Mouse (Mus musculus) layer of hippocampus, postnatal 14 days (tissue): ENCODE results near the gene Rab5b. TPM values are rescaled to one million over a fixed set of nuclear protein-coding genes. Genes with fewer than 3 reads are reported as not detected.

Experiments used
- DNase-seq, 2 experiments: peaks; one replicate each; pipeline ENCODE4 v3.0.0; 2021 to 2022; ENCODE audit warnings: low spot score in 2 of 2, mixed read lengths in 1 of 2
- total RNA-seq, 2 experiments: library from RNA; stranded (reverse); gene quantifications; 2 replicates each; pipeline ENCODE4 v1.2.3; 2021

Gene Rab5b
- total RNA-seq, 2 experiments from 2014 or later, result 127 to 133 TPM

DNA sequence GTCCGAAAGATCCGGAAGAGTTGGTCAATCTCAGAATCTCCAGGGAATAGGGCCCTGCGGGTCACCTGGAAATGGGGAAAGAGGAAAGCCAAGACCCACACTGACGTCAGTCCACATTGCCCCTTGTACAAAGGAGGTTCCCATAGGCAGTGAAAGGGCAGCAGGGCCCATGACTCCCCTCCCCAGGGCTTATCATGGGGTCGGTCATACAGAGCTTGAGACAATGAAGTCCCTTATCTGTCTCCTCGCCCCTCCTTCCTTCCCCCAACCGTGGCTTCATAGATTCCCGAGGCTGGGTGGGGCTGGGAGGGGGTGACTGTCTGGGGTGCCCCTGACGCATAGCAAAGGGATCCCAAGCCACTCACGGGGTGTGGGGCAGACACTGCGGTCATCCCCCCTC is 3.5 kb upstream of the Rab5b start:
- DNase-seq, result no peak

DNA sequence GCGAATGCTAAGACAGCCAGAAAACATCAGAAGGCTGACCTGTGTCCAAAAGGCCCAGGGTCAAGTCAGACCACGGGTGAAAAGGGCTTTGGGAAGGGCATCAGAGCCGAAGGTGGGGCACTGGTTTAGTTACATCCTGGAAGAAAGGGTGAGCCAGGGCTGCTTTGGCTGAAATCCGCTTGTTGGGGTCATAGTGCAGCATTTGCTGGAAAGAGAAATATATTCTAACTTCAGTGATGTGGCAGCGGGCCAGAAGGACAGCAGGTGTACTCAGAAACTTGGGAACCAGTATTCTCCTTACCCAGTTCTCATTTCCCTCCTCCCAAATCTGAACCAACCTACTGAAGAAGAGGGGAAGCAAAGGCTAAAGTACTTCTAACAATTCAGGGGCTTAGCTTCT is 2.9 kb upstream of the Rab5b start:
- no peak for DNase-seq

DNA sequence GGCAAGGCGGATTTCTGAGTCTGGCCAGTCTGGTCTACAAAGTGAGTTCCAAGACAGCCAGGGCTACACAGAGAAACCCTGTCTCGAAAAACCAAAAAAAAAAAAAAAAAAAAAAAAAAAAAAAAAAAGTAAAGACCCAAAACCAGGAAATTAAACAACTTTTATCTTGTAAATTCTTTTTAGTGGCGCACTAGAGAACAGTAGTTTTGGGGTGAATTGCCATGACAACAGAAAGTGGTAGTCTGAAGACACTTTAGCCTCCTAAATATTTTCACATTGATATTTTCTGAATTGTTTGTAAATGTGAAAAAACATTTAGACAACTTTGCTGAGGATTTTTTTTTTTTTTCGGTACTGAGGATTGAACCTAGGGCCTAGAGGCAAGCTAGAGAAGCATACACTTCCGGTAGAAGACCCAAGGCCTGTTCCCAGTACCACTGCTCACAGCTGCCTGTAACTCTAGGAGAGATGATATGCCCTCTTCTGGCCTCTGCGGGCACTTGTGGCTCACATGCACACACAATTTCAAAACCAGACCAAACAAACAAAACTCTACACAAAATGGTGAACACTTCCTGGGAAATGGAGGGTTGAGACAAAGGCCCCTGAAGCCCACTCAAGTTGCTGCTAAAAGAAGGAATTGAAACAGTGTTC is 1.1 kb upstream of the Rab5b start:
- no peak for DNase-seq

DNA sequence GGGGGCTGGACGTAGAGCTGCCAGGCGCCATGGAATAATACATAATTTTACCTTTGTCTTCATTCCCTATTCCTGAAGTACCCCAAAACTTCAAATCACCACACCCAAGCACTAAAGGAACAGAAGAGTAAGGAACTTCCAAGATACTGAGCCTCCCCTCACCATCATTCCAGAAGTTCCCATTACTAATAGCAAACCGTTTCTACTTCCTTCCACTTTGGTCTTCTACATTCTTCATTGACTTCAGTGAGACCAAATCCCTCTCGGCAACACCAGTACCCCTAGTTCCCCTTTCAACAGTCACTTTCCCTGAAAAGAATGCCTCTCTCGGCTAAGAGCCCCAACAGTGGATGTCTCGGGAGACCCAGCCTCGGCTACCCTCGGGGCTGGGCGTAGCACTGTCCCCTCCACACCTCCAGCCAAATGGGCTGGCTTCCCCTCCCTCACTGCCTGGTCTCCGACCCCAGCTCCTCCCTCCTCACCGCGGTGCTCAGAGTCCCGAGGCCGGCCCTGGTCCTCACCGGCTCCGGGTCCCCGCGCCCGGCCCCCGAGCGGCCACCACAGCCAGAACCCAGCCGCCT is 563 bp downstream of the Rab5b start:
- no peak for DNase-seq

DNA sequence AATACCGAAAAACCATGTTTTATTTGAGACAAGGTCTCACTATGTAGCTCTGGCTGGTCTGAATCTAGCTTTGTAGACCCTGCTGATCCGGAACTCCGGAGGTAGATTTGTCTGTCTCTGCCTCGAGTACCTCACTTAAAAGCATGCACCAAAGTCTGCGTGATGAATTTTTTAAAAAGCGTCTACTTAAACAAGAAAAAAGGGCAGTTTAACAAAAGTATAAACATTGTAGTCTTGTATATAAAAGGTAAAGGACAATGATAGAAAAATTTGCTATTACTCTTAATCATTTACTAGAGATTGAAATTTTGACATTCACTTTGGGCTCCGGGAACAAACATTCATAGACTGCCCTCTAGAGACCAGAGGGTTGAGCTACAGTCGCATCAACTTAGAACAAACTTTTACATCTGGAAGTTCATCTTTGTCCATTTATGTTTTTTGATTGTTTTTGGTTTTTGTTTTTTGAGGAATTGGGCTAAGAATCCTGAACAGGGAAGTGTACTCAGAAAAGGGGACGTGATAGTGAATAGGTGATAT is 21.5 kb downstream of the Rab5b start:
- DNase-seq, result peak in 1 of 2 experiments; percentile 55

DNA sequence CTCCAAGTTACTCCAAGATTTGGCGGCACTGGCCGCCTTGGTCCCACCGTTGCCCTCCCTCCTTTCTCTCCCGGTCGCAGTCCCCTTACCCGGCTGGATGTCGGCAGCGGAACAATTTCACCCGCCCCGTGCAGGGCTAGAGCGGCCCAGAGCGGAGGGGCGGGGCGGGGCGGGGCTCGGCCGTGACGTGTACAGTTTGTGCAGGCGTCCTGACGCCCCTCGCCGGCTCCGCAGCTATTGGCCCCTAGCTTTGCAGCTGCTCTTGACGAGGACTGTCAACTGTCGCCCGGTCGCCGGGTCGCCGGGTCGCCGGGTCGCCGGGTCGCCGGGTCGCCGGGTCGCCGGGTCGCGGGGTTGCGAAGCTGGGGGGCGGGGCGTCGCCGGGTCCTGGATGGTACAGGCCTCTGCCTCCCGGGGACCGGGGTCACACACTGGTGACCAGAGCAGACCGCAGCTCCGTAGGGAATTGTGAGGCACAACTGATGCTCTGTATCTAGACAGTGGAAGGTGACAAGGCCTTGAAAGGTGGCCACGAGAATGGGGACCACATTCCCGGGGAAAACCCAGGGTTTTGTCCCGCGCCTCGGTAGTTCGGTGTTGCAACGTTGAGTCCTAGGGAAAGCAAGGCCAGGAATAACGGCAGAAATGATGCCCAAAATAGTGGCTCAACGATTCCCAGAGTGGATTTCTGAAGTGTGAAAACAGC is 22.1 kb downstream of the Rab5b start, which contains the start of gene Suox:
Suox (minus strand) TSS at position 311 of the 706 bp plus-strand sequence.
- DNase-seq, result peak; percentile 76 to 78

DNA sequence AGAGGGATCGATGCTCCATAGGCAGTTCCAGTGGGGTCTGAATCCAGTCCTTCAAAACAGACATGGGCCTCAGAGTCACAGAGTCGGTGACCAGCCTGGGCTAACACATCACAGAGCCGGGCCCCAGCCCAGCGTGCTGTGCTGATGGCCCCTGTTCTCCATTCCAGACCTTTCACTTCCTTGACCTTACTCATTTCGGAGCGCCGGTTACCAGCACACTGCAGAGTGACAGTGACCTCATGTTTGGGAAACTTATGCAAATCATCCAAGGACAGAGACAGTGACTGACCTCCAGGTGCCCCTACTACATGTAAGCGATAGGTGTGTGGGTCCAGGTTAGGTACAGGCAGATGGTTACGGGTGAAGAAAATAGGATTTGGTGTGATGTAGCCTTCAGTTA is 24.9 kb downstream of the Rab5b start:
- no peak for DNase-seq

DNA sequence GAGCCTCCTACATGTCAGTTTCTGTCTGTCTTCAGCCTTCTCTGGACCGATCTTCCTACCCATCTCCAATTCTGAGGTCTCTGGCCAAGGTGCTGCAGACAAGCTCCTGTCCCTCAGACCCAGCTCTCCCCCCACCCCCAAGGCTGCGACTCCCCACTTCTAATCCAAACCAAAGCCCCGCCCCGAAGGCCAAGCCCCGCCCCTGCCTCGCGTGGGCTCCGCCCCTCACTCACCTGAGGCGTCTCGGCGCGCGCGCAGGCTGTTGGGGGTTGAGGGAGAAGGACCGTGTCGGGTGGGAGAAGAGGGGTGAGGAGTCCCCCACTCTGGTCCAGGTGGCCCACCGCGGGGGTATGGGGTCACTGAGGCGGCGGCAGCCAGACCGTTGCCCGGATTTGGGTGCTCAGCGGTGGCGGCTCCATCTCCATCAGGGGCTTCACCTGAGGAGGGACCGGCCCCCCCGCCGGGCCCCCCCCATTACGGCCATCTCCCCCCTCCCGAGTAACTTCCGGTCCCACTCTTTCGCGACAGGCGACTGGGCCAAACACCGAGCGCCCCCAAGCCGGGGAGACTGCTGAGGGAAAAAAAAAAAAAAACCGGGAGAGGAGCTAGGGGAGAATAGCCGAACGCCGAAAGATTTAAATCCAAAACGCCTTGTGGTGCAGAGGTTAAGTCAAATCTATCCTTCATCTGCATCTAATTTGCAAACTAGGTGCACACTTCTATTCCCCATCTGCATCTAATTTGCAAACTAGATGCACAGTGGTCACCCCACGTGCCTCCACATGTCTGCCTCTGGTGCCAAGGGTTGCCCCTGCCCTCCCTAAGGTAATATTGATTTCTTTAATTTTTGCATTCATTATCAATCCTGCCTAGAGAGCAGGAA is 27.0 kb downstream of the Rab5b start:
- peak; percentile 55 to 56 for DNase-seq

DNA sequence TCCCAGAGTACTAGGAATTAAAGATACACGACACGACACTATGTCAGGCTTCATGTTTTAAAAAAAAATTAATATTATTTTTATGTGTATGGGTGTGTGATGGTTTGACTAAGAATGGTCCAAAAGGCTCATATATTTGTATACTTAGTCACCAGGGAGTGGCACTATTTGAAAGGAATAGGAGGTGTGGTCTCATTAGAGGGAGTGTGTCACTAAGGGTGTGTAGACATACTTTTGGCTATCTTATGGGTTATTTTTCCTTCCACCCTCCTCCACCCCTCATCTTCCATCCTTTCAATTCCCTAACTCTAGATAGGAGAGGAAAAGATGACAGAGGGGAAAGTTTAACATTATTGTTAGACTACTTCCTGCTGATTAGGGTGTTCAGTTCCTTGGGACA is 30.3 kb downstream of the Rab5b start:
- no peak for DNase-seq

DNA sequence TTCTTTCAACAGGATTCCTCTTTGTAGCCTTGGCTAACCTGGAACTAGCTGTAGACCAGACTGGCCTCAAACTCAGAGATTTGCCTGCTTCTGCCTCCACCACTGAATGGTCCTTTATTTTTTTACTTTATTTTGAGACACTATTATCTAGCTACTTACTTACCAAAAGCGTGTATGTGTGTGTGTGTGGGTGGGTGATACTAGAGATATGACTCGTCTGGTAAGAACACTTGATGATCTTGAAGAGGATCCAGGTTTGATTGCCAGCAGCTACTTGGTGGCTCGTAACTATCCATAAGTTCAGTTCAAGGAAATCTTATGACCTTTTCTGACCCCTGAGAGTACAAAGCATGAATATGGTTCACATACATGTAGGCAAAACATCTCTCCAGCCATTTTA is 30.8 kb downstream of the Rab5b start:
- DNase-seq, result no peak

DNA sequence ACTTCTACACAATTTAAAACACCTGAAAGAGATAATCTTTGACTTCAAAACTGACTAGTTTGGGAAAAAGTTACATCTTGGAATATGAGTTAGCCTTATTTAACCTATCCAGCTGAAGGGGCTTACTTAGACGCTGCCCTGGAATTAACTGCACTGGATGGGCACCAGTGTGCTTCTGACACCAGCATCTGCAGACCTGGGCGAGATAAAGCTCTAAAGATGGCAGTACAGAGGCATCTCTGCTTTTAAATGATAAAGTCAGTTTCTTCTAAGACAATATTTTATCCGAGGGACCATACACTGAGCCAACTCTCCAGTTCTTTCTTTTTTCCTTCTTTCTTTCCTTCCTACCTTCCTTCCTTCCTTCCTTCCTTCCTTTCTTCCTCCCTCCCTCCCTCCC is 31.3 kb downstream of the Rab5b start:
- no peak for DNase-seq

DNA sequence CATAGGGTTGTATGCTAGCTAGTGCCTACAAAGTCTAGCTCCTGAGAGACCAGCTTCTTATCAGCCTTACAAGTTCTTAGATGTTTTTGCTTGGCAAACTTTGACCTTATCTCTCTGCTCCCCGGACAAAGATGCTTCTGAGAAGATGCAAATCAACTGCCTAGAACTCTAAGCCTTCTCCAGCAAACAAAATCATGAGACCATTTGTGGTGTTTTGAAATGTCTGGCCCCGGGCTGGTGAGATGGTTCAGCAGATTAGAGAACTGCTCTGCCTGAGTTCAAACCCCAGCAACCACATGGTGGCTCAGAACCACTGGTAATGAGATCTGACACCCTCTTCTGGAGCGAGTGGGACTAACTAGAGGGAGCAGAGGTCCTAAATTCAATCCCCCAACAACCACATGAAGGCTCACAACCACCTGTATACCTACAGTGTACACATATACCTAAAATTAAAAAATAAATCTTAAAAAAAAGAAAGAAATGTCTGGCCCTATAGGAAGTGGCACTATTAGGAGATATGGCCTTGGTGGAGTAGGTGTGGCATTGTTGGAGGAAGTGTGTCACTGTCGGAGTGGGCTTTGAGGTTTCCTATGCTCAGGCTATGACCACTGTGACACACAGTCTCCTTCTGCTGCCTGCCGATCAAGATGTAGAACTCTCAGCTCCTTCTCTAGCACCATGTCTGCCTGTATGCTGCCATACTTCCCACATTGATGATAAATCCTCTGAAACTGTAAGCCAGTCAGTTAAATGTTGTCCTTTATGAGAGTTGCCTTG is 32.4 kb downstream of the Rab5b start:
- no peak for DNase-seq

DNA sequence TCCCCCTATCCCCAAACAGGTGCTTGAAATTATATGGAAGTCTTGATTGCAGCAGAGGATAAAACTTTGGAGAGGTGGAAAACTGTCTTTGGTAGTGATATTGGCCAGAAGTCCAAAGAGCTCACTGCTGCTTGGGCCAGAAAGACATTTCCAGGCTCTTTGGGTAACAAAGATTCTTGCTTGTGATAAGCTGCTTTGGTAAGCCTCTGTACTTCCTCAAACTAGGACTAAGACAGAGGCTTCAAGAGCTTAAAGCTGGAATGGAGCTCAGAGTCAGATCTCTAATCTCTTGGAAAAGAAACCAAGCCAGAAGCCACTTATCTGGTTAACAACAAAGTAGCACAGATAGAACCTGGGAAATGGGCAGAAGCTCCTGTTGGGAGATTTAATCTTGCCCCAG is 33.6 kb downstream of the Rab5b start:
- no peak for DNase-seq

DNA sequence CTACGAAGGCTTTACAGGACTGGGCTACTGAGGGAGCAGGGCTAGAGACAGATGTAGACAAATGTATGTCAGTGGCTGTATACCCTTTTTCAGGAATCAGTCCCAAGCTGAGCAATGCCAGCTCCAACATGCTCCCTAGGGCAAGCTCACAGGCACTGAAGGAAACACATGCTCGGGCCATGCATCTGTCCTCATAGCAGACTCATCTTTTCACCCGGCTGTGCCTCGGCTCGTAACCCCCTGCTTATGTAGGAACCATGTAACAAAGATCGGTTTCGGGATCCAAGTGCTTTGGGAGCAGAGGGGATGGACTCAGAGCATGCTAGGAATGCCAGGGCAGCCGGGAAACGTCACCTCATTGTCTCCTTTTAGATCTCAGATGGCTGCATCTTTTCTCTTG is 36.6 kb downstream of the Rab5b start:
- DNase-seq, result no peak

DNA sequence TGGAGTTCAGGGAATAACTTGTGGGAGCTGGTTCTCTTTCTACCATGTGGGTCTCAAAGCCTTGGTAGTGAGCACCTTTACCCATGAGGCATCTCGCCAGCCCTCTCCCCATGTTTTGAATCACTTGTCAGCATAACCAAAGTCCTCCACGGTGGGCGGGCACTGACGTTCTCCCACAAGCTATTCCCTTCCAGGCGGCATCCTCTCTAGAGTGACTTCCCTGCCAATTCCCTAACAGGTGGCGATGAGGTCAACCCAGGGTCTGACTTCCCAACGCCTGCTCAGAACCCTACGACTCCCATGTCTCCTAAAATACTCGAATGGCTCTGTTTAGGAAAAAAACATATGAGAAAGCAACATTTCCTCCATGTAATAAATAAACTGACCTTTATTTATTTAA is 38.2 kb downstream of the Rab5b start:
- DNase-seq, result no peak

DNA sequence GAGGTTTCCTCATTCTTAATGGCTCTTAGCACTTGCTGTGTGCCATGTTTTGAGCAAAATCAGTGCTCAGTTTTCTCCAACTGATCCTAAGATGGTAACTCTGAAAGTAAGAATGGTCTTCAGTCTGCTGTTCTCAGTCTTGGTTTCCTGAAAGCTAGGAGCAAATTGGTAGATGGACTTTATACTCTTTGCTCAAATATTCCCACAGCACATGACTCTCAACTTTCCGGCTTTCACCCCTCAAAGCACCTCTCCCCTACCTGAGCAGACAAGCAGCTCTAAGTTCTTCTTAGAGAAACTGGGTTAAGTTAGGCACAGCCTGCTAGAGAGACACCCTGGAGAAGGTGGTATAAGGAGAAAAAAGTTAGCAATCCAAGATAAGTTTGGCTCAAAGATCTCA is 39.3 kb downstream of the Rab5b start:
- DNase-seq, result no peak

DNA sequence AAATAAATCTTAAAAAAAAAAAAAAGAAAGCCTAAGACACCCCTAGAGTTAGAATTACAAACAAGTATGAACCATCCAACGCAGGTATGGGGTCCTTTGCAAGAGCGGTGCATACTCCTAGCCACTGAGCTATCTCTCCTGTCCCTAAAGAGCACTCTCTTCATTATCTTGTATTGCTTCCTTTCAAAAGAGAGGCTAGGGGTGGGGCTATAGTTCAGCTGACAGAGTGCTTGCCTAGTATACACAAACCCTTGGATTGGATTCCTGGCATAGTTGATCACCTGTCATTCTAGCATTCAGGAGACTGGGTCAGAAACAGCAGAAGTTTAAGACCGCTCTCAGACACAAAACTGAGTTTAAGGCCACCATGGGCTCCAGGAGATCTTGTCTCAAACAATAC is 40.8 kb downstream of the Rab5b start:
- no peak for DNase-seq

DNA sequence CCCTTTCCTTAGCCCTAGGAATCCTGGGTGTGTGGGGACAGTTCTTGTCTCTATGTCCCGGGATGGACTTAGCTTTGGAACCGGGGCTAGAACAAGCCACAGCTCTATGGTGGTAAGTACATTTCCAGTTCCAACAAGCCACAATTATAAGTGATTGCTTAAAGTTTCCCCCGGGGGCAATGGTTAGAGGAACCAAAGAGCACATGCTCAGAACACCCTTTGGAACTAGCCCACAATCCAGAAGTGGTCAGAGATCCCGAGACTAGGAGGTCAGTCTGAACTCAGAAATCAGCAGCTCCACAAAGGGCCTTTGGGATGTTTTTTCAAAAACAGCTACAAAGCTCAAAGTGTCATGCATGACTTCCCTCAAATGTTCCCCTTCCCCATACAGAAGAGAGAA is 42.2 kb downstream of the Rab5b start:
- no peak for DNase-seq

DNA sequence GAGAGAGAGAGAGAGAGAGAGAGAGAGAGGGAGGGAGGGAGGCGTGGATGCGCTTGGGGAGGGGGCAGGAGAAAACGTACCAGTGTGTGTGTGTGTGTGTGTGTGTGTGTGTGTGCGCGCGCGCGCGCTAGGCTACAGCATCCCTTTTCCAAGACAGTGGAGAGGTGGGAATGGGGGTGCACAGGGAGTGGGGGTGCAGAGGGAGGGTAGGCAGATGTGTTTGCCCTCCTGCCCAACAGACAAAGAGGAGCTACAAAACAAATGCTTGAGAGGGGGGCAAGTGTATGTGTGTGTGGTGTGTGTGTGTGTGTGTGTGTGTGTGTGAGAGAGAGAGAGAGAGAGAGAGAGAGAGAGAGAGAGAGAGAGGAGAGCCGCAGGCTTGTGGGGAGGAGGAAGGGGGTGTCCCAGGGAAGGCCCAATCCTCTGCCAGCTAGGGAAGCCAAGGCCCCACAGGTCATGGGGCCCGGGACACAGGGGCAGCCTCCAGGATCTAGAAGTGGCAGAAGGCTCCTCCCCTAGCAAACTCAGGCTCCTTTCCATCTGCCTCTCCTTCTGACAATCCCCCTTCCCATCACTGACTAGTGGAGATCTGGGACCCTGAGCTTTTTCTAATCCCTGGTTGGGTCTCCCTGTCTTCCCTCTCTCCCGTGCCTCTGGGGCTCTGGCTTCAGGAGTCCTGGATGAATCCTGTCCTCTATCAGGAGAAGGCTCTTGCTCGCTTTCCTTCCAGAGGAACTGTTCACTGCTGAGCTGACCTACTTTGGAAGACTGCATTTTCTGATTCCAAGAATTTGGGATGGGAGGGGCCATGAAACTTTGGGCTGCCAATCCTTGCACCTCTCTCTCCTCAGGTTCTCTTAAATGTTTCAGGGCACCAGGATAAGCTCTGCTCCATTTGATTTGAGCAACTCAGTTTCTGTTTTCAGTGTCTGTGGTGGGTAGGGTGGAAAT is 49.6 kb downstream of the Rab5b start:
- DNase-seq, result peak; percentile 41 to 50
